Mouse (Mus musculus): ENCODE results near the gene Serac1.

GRCm38 (mm10) chr17:6035661-6036060 is 43.9 kb downstream of the Serac1 start:
- no peak for TF ChIP-seq POLR2A (IDR thresholded peaks at IDR 0.05; ENCODE audit: low read depth, low read length)
- TF ChIP-seq CTCF (conservative IDR thresholded peaks at IDR 0.05; ENCODE audit: insufficient read depth, insufficient read length, low read depth, low read length) = no peak
